Mouse (Mus musculus) liver, adult 2 months (tissue): ENCODE results near the gene Akt3.

Source experiments
- CTCF ChIP-seq: fragments of 200-500 bp; IDR thresholded peaks from 2 replicates; pipeline ENCODE4 v1.5.1; 2011; ENCODE audit warnings: low read depth, low read length, control low read depth
- POLR2A ChIP-seq: fragments of 200-500 bp; IDR thresholded peaks from 2 replicates; pipeline ENCODE4 v1.6.1; 2011; ENCODE audit warnings: low read length, control low read depth; ENCODE audit not compliant: insufficient read depth; ENCODE audit errors: extremely low read depth

- TF ChIP-seq POLR2A (no peak), CTCF (no peak)
These were observed 287.1 kb downstream of the Akt3 start for GRCm38 (mm10) chr1:176970635-176971478.
